Mouse (Mus musculus) CH12.LX (cell line): ENCODE results near the gene Mvb12b. TPM values are rescaled to one million over a fixed set of nuclear protein-coding genes. Genes with fewer than 3 reads are reported as not detected.

Experiments
- DNase-seq: peaks from one replicate; pipeline ENCODE4 v3.0.0-alpha.2; 2013; ENCODE audit errors: extremely low read depth
- H3K27ac ChIP-seq: 2 replicates; pipeline ENCODE4 v1.5.1; 2012; ENCODE audit warnings: low read depth, mild to moderate bottlenecking, control low read depth, moderate library complexity; ENCODE audit not compliant: insufficient read depth
- H3K27me3 ChIP-seq: replicated peaks from 2 replicates; pipeline ENCODE3; 2012; ENCODE audit warnings: inconsistent platforms
- H3K36me3 ChIP-seq, 2 experiments: replicated peaks in 1 of 2; 2 replicates each; pipeline versions ENCODE3 to v1.6.1; 2012; ENCODE audit warnings: inconsistent platforms in 1 of 2, low read length in 1 of 2, mild to moderate bottlenecking in 1 of 2, mixed read lengths in 1 of 2, moderate library complexity in 1 of 2; ENCODE audit not compliant: control insufficient read depth in 1 of 2, insufficient read depth in 1 of 2
- H3K4me1 ChIP-seq, 2 experiments: 2 replicates each; pipeline ENCODE4 v1.6.1; 2012; ENCODE audit warnings: inconsistent platforms in 1 of 2, moderate library complexity in 1 of 2; ENCODE audit not compliant: insufficient read depth in 2 of 2, control insufficient read depth in 1 of 2
- H3K4me2 ChIP-seq: 2 replicates; pipeline ENCODE4 v1.6.1; 2012; ENCODE audit warnings: low read depth, mild to moderate bottlenecking, control low read depth; ENCODE audit not compliant: poor library complexity, insufficient read depth, severe bottlenecking
- H3K4me3 ChIP-seq, 3 experiments: fragments of 150-350 bp in 1 of 3; sonication (generic) in 1 of 3; replicated peaks in 1 of 3; 2 replicates each; pipeline versions ENCODE3 to v1.5.1; 2011 to 2012; ENCODE audit warnings: low read depth in 2 of 3, low read length in 2 of 3, mild to moderate bottlenecking in 2 of 3, moderate library complexity in 2 of 3, control low read depth in 1 of 3, improper control_type of control experiment in 1 of 3, inconsistent platforms in 1 of 3, mixed read lengths in 1 of 3; ENCODE audit not compliant: poor library complexity in 1 of 3
- H3K79me2 ChIP-seq: replicated peaks from 2 replicates; pipeline ENCODE4 v1.6.1; 2012; ENCODE audit warnings: mild to moderate bottlenecking, moderate library complexity; ENCODE audit not compliant: control insufficient read depth, poor library complexity, insufficient read depth, severe bottlenecking; ENCODE audit errors: extremely low read depth
- H3K9ac ChIP-seq: 2 replicates; pipeline ENCODE4 v1.6.1; 2012; ENCODE audit warnings: low read depth, mild to moderate bottlenecking, control low read depth, moderate library complexity; ENCODE audit not compliant: insufficient read depth
- H3K9me3 ChIP-seq: replicated peaks from 2 replicates; pipeline ENCODE3; 2012; ENCODE audit warnings: low read length, inconsistent platforms, mixed read lengths
- CHD2 ChIP-seq: IDR thresholded peaks from 2 replicates; pipeline ENCODE4 v1.6.1; 2011; ENCODE audit warnings: low read length, improper control_type of control experiment
- CTCF ChIP-seq, 2 experiments: IDR thresholded peaks in 1 of 2; conservative IDR thresholded peaks in 1 of 2; 2 replicates each; pipeline ENCODE4 v1.5.1; 2011 to 2012; ENCODE audit warnings: low read depth in 2 of 2, low read length in 2 of 2, improper control_type of control experiment in 1 of 2, inconsistent platforms in 1 of 2, mild to moderate bottlenecking in 1 of 2, moderate library complexity in 1 of 2
- ETS1 ChIP-seq: conservative IDR thresholded peaks from 2 replicates; pipeline ENCODE4 v1.6.1; 2012; ENCODE audit warnings: low read depth, mild to moderate bottlenecking, inconsistent platforms, low read length, improper control_type of control experiment, moderate library complexity
- HCFC1 ChIP-seq: IDR thresholded peaks from 2 replicates; pipeline ENCODE4 v1.6.1; 2012; ENCODE audit warnings: low read depth, mild to moderate bottlenecking, inconsistent platforms, low read length, improper control_type of control experiment
- MAFK ChIP-seq: IDR thresholded peaks from 2 replicates; pipeline ENCODE4 v1.6.1; 2011; ENCODE audit warnings: low read length, improper control_type of control experiment; ENCODE audit not compliant: insufficient replicate concordance
- NELFE ChIP-seq: IDR thresholded peaks from 2 replicates; pipeline ENCODE4 v1.6.1; 2011; ENCODE audit warnings: low read depth, low read length, improper control_type of control experiment
- RAD21 ChIP-seq: IDR thresholded peaks from 2 replicates; pipeline ENCODE4 v1.6.1; 2011; ENCODE audit warnings: low read depth, mild to moderate bottlenecking, low read length, improper control_type of control experiment, moderate library complexity
- RCOR1 ChIP-seq: conservative IDR thresholded peaks from 2 replicates; pipeline ENCODE4 v1.6.1; 2012; ENCODE audit warnings: low read depth, mild to moderate bottlenecking, inconsistent platforms, low read length, improper control_type of control experiment
- SMC3 ChIP-seq: IDR thresholded peaks from 2 replicates; pipeline ENCODE4 v1.6.1; 2011; ENCODE audit warnings: low read depth, low read length, improper control_type of control experiment
- TCF12 ChIP-seq: IDR thresholded peaks from 2 replicates; pipeline ENCODE4 v1.6.1; 2014; ENCODE audit warnings: low read depth, mild to moderate bottlenecking, inconsistent platforms, low read length, improper control_type of control experiment
- UBTF ChIP-seq: IDR thresholded peaks from 2 replicates; pipeline ENCODE4 v1.6.1; 2012; ENCODE audit warnings: low read depth, mild to moderate bottlenecking, inconsistent platforms, low read length, improper control_type of control experiment, moderate library complexity
- USF1 ChIP-seq: IDR thresholded peaks from 2 replicates; pipeline ENCODE4 v1.6.1; 2014; ENCODE audit warnings: low read depth, mild to moderate bottlenecking, inconsistent platforms, low read length, improper control_type of control experiment
- USF2 ChIP-seq: conservative IDR thresholded peaks from 2 replicates; pipeline ENCODE4 v1.6.1; 2011; ENCODE audit warnings: low read depth, low read length, improper control_type of control experiment
- ZC3H11A ChIP-seq: IDR thresholded peaks from 2 replicates; pipeline ENCODE4 v1.6.1; 2012; ENCODE audit warnings: low read depth, mild to moderate bottlenecking, inconsistent platforms, low read length, improper control_type of control experiment
- dilution Hi-C: fragments of 300-500 bp; cut with MboI; formaldehyde crosslinking; loops from 2 replicates; pipeline ENCODE4 v1.14.3; 2020; ENCODE audit warnings: low sequenced_read_pairs; ENCODE audit not compliant: extremely low pct_unique_long_range_greater_than_20kb, extremely low pct_ligation_motif_present
- in situ Hi-C: fragments of 300-500 bp; cut with MboI; formaldehyde crosslinking; loops from 3 replicates; pipeline ENCODE4 v1.14.3; 2019; ENCODE audit warnings: low sequenced_read_pairs, low pct_ligation_motif_present, low pct_unique_long_range_greater_than_20kb, mixed read lengths
- polyA plus RNA-seq: library from polyadenylated mRNA; unstranded; fragments of >175 nt; gene quantifications from 2 replicates; pipeline ENCODE4 v1.2.1, GENCODE M21; 2012; ENCODE audit warnings: low read depth; ENCODE audit not compliant: insufficient read length
- total RNA-seq, 2 experiments: library from RNA; depleted of rRNA; stranded (reverse); fragments of 300-350 nt in 1 of 2; fragments of >200 nt in 1 of 2; gene quantifications; 2 replicates each; pipeline ENCODE4 v1.2.3; 2012 to 2014

Gene Mvb12b
- total and polyA plus RNA-seq, 3 experiments = 3.0 to 16.7 (median 5.3) TPM

DNA sequence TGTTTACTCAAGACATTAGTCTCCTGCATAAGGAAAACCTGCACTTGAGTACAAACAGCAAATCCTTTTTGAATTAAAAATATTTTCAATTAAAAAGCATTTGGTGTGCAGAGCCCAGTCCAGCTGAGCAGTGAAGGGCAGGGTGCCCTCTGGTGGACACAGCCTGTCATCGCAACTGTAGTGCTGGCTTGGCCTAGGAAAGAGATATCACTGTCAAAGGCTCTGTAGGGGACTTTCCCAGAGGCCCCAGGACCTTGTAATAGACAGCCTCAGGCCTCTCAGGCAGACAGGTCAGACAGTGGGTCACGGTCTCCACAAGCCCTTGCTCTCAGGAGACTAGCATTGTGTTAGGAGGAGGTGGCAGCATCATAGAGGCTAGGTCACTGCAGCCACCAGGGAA lies 151.0 kb downstream of the Mvb12b start:
- Histone ChIP-seq H3K4me3 (no peak overlapping the region), H3K4me2 (no peak overlapping the region), H3K4me1 (peaks cover 6 to 8% of the 10 kb centered on the region in 2 experiments), H3K36me3 (peaks cover 0 to 11% of the 10 kb centered on the region in 2 experiments), H3K27me3 (no peaks in the 10 kb centered on the region), H3K9me3 (no peaks in the 10 kb centered on the region), H3K27ac (no peak overlapping the region), H3K9ac (no peak overlapping the region), H3K79me2 (no peaks in the 10 kb centered on the region)
- DNase-seq = peak; percentile 71
- in situ Hi-C loops (loop anchor here (25.0 kb wide), 1 partner anchor 249 kb away; no protein-coding TSS in a partner anchor), dilution Hi-C loops (no loop called here)
- TF ChIP-seq USF1 (no peak), RAD21 (peak; percentile 45), CHD2 (no peak), UBTF (no peak), TCF12 (no peak), CTCF (conservative IDR thresholded peaks at IDR 0.05 in 1 of 2, IDR thresholded peaks at IDR 0.05 in 1 of 2; ENCODE audit: low read depth in 2 of 2, low read length in 2 of 2) (peak; percentile 77 to 88), ETS1 (no peak), SMC3 (peak; percentile 67), MAFK (no peak), HCFC1 (no peak), NELFE (no peak), RCOR1 (no peak)

DNA sequence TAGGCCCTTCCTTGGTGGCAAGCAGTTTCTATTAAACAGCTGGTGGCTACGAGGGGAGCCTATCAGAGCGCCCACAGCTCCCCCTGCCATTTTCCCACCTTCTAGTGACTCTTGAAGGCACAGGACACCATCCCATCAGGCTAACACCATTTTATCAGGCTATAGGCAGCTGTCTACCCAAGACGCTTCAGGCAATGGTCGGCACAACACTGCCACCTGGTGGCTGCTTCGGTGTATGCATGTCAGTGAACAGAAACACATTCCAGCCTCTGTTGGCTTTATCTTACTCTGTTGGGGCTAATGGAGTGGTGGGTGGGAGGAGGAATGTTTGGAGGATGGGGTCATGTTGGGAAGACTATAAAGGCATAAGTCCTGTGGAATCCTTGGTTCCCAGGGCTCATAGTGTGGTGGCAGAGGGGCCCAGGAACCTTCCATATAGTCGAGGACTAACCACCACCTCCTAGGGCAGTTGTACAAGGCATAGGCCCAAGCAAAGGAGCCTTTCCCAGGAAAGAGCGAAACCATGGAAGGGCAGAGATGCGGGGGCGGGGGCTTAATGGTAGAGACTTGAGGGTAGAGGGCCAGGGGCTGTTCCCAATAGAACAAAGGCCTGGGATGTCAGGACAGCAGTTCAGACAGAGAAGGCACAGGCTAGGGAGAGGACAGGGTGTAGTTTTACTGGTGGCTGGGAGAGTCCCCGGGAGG lies 152.8 kb downstream of the Mvb12b start:
- no peak overlapping the region for H3K9ac ChIP-seq
- H3K27ac ChIP-seq = no peak overlapping the region
- H3K4me2 ChIP-seq = no peak overlapping the region
- H3K4me1 ChIP-seq = peaks cover 6 to 8% of the 10 kb centered on the region in 2 experiments
- H3K4me3 ChIP-seq = no peak overlapping the region
- H3K79me2 ChIP-seq = no peaks in the 10 kb centered on the region
- in situ Hi-C loops (loop anchor here (5.0 to 25.0 kb wide), 2 partner anchors 38 to 248 kb away; no protein-coding TSS in a partner anchor), dilution Hi-C loops (no loop called here)
- no peaks in the 10 kb centered on the region for H3K9me3 ChIP-seq
- H3K27me3 ChIP-seq = no peaks in the 10 kb centered on the region
- H3K36me3 ChIP-seq = peaks cover 0 to 11% of the 10 kb centered on the region in 2 experiments
- DNase-seq = peak; percentile 71
- TF ChIP-seq RAD21 (peak; percentile 81), SMC3 (peak; percentile 88), ZC3H11A (peak; percentile 9; the same call in 1 of the 2 replicates), CTCF (conservative IDR thresholded peaks at IDR 0.05 in 1 of 2, IDR thresholded peaks at IDR 0.05 in 1 of 2; ENCODE audit: low read depth in 2 of 2, low read length in 2 of 2) (peak; percentile 78 to 90), ETS1 (no peak), NELFE (peak; percentile 27; the same call in 1 of the 2 replicates), USF2 (no peak)
